Mouse (Mus musculus) megakaryocyte, embryonic 14.5 days (primary cell): Measurements from ENCODE around the gene Nomo1.

Source experiments
- FLI1 ChIP-seq: IDR thresholded peaks from 2 replicates; pipeline ENCODE4 v1.6.1; 2012; ENCODE audit warnings: low read length, inconsistent platforms, mixed read lengths
- GATA1 ChIP-seq: IDR thresholded peaks from 3 replicates; pipeline ENCODE4 v1.6.1; 2012; ENCODE audit warnings: mixed read lengths, low read length, inconsistent platforms, borderline replicate concordance

- no peak for TF ChIP-seq FLI1
- no peak for TF ChIP-seq GATA1
Observed at GRCm38 (mm10) chr7:46084839-46085513, 51.5 kb downstream of the Nomo1 start.
